Mouse (Mus musculus): ENCODE results near the gene Plppr3.

- TF ChIP-seq USF1 (IDR thresholded peaks at IDR 0.05; ENCODE audit: low read depth) (no peak), FOSL1 (IDR thresholded peaks at IDR 0.05; ENCODE audit: insufficient read depth, low read length, poor library complexity, severe bottlenecking) (no peak), CTCF (IDR thresholded peaks at IDR 0.05; ENCODE audit: control insufficient read depth, insufficient read depth, insufficient read length) (no peak), CEBPB (IDR thresholded peaks at IDR 0.05; ENCODE audit: low read depth) (no peak), MYOD1 (IDR thresholded peaks at IDR 0.05; ENCODE audit: control insufficient read depth, insufficient read length, low read depth) (peak; percentile 51)
Measured at GRCm38 (mm10) chr10:79896814-79897213, 22.4 kb upstream of the Plppr3 start.

Data from C2C12 (cell line).